Mouse (Mus musculus): ENCODE results near the gene Gm15262.

- TF ChIP-seq POLR2A (IDR thresholded peaks at IDR 0.05; ENCODE audit: borderline replicate concordance, control insufficient read depth, low read depth, low read length) (no peak), CTCF (IDR thresholded peaks at IDR 0.05; ENCODE audit: control insufficient read depth, insufficient read depth, low read length) (no peak)
Measured at GRCm38 (mm10) chrX:161308131-161308530, 20.9 kb downstream of the Gm15262 start.

Data from bone marrow, adult 2 months (tissue).